In genomic region chrX:101640194-101641160, GRCm38 (mm10) we compare ENCODE assay signal across 8 mouse cellular contexts. TPM values are rescaled to one million over a fixed set of nuclear protein-coding genes. Genes with fewer than 3 reads are reported as not detected.
DNase-seq lines count a peak whose midpoint lies in the region; ATAC-seq and TF ChIP-seq lines count a peak whose summit lies in the region.

No protein-coding gene starts in this region.

- no peaks in the 10 kb centered on the region for H3K9me3 ChIP-seq in embryonic facial prominence, embryonic 15.5 days (replicated peaks)
- H3K9me3 ChIP-seq in heart, embryonic 13.5 days, result no peaks in the 10 kb centered on the region
- H3K9me3 ChIP-seq in liver, postnatal 0 days (ENCODE audit: low read length), result no peaks in the 10 kb centered on the region
- H3K9me3 ChIP-seq in neural tube, embryonic 13.5 days, result no peaks in the 10 kb centered on the region

- no peaks in the 10 kb centered on the region; the same call in 1 of the 2 replicates for H3K4me1 ChIP-seq in embryonic facial prominence, embryonic 15.5 days
- H3K4me1 ChIP-seq in heart, embryonic 13.5 days, result peaks cover 7% of the 10 kb centered on the region
- H3K4me1 ChIP-seq in liver, postnatal 0 days (ENCODE audit: insufficient read depth), result no peaks in the 10 kb centered on the region; the same call in 1 of the 2 replicates
- peaks cover 10% of the 10 kb centered on the region for H3K4me1 ChIP-seq in neural tube, embryonic 13.5 days (replicated peaks)

- no peak for TF ChIP-seq EP300 in liver, postnatal 0 days (IDR thresholded peaks at IDR 0.05; ENCODE audit: low read depth)

- H3K9ac ChIP-seq in embryonic facial prominence, embryonic 15.5 days, result peak overlapping the region; percentile 64
- peak overlapping the region; percentile 87 for H3K9ac ChIP-seq in heart, embryonic 13.5 days
- peak overlapping the region; percentile 86 for H3K9ac ChIP-seq in liver, postnatal 0 days (replicated peaks)
- H3K9ac ChIP-seq in neural tube, embryonic 13.5 days, result peak overlapping the region; percentile 88

- DNase-seq in CD4-positive, CD25-positive, alpha-beta regulatory T cell, adult 2 months (ENCODE audit: low read depth, low spot score), result peak; percentile 41
- DNase-seq in adrenal gland, postnatal 36 days, result peak; percentile 31 to 41
- peak; percentile 41 for DNase-seq in kidney, postnatal 14 days
- DNase-seq in liver, postnatal 0 days, result peak; percentile 53
- DNase-seq in testis, postnatal 10 days (ENCODE audit: low spot score), result peak; percentile 44

- WGBS in embryonic facial prominence, embryonic 15.5 days, result 19% methylated on average over 45 of the region's 45 CpGs
- 11% methylated on average over 45 of the region's 45 CpGs for WGBS in heart, embryonic 13.5 days
- 14% methylated on average over 45 of the region's 45 CpGs for WGBS in liver, postnatal 0 days (ENCODE audit: insufficient replicate concordance)
- WGBS in neural tube, embryonic 13.5 days, result 18% methylated on average over 45 of the region's 45 CpGs

- peak overlapping the region; percentile 49 for H3K4me2 ChIP-seq in embryonic facial prominence, embryonic 15.5 days (replicated peaks)
- peak overlapping the region; percentile 74 for H3K4me2 ChIP-seq in heart, embryonic 13.5 days
- peak overlapping the region; percentile 72 for H3K4me2 ChIP-seq in liver, postnatal 0 days (ENCODE audit: low read depth, low read length)
- peak overlapping the region; percentile 67 for H3K4me2 ChIP-seq in neural tube, embryonic 13.5 days

- TF ChIP-seq CTCF in liver, postnatal 0 days (IDR thresholded peaks at IDR 0.05; ENCODE audit: low read depth), result no peak

- H3K36me3 ChIP-seq in embryonic facial prominence, embryonic 15.5 days, result no peaks in the 10 kb centered on the region
- H3K36me3 ChIP-seq in heart, embryonic 13.5 days, result peaks cover 11% of the 10 kb centered on the region
- H3K36me3 ChIP-seq in liver, postnatal 0 days (replicated peaks; ENCODE audit: insufficient read depth, low read length), result 0 out of 2 replicates have a peak, but pooled peaks cover 2% of the 10 kb centered on the region
- peaks cover 2% of the 10 kb centered on the region; the same call in 1 of the 2 replicates for H3K36me3 ChIP-seq in neural tube, embryonic 13.5 days

- peak; percentile 37 for ATAC-seq in embryonic facial prominence, embryonic 15.5 days (ENCODE audit: insufficient number of reproducible peaks, low FRiP score, low TSS enrichment, low read depth)
- ATAC-seq in heart, embryonic 13.5 days (ENCODE audit: extremely low read depth, insufficient number of reproducible peaks, low FRiP score, low TSS enrichment), result peak; percentile 62
- peak; percentile 53 for ATAC-seq in liver, postnatal 0 days
- ATAC-seq in neural tube, embryonic 13.5 days (ENCODE audit: low read depth), result peak; percentile 57

- H3K27me3 ChIP-seq in embryonic facial prominence, embryonic 15.5 days, result no peaks in the 10 kb centered on the region; the same call in 1 of the 2 replicates
- H3K27me3 ChIP-seq in heart, embryonic 13.5 days (replicated peaks), result peaks cover 50% of the 10 kb centered on the region
- H3K27me3 ChIP-seq in liver, postnatal 0 days (ENCODE audit: insufficient read depth, low read length), result no peaks in the 10 kb centered on the region
- H3K27me3 ChIP-seq in neural tube, embryonic 13.5 days, result peaks cover 22% of the 10 kb centered on the region

- peak overlapping the region; percentile 63 for H3K4me3 ChIP-seq in embryonic facial prominence, embryonic 15.5 days (replicated peaks)
- peak overlapping the region; percentile 71 for H3K4me3 ChIP-seq in heart, embryonic 13.5 days
- peak overlapping the region; percentile 79 for H3K4me3 ChIP-seq in liver, postnatal 0 days (ENCODE audit: low read depth, low read length)
- peak overlapping the region; percentile 70 for H3K4me3 ChIP-seq in neural tube, embryonic 13.5 days

- peak overlapping the region; percentile 86 for H3K27ac ChIP-seq in embryonic facial prominence, embryonic 15.5 days (replicated peaks)
- H3K27ac ChIP-seq in heart, embryonic 13.5 days (replicated peaks), result peak overlapping the region; percentile 85
- peak overlapping the region; percentile 80 for H3K27ac ChIP-seq in liver, postnatal 0 days (ENCODE audit: low read depth)
- H3K27ac ChIP-seq in neural tube, embryonic 13.5 days (replicated peaks), result peak overlapping the region; percentile 91

RNA-seq across cellular contexts. Expression of gene Ogt, which starts 0.6 kb away (rescaled TPM):
- total RNA-seq in adrenal gland, postnatal 36 days (2021), result 100 to 1,000 TPM; 144 to 177 TPM
- polyA plus RNA-seq in embryonic facial prominence, embryonic 15.5 days (2015; fragmentation: Nextera tagmentation; extraction: Ambion mirVana), result 160 and 168 TPM in 2 replicates
- polyA plus RNA-seq in heart, embryonic 13.5 days (2015; fragmentation: Nextera tagmentation; extraction: Ambion mirVana), result 85.4 and 90.5 TPM in 2 replicates
- polyA plus RNA-seq in liver, postnatal 0 days (2015; fragmentation: Nextera tagmentation; extraction: Ambion mirVana), result 26.7 and 27.7 TPM in 2 replicates
- 180 and 215 TPM in 2 replicates for polyA plus RNA-seq in neural tube, embryonic 13.5 days (2015; fragmentation: Nextera tagmentation; extraction: Ambion mirVana)

Comparison
In these comparisons a context has a peak if more than half of its experiments do, and no peak if none do; other contexts are left out.
1. Peak in every context shown above with its lines: DNase-seq, ATAC-seq, H3K4me3 ChIP-seq and H3K27ac ChIP-seq.